Mouse (Mus musculus) limb, embryonic 13.5 days (tissue): ENCODE data around the gene Slc5a6. TPM values are rescaled to one million over a fixed set of nuclear protein-coding genes. Genes with fewer than 3 reads are reported as not detected.
"Not testable (repeated sequence)": the region's sequence is repeated elsewhere in the genome, so short reads cannot be mapped to it uniquely, and the experiment has no call there.

ENCODE experiments used
- ATAC-seq: fragments of 200-750 bp; cut with Nextera tagmentation; 2 replicates; pipeline ENCODE4 v1.8.0; 2017; ENCODE audit warnings: low read depth, moderate number of reproducible peaks, moderate TSS enrichment; ENCODE audit not compliant: low FRiP score
- H3K27ac ChIP-seq: fragments of 300-500 bp; sonication (generic); 2 replicates; pipeline ENCODE4 v1.5.1; 2015; ENCODE audit warnings: inconsistent platforms, mild to moderate bottlenecking, moderate library complexity
- H3K27me3 ChIP-seq: fragments of 300-500 bp; sonication (generic); 2 replicates; pipeline ENCODE4 v1.6.1; 2015; ENCODE audit warnings: mild to moderate bottlenecking, inconsistent platforms
- H3K36me3 ChIP-seq: fragments of 300-500 bp; sonication (generic); 2 replicates; pipeline ENCODE4 v1.6.1; 2015; ENCODE audit warnings: inconsistent platforms, mild to moderate bottlenecking, moderate library complexity
- H3K4me1 ChIP-seq: fragments of 300-500 bp; sonication (generic); 2 replicates; pipeline ENCODE4 v1.6.1; 2015; ENCODE audit warnings: inconsistent platforms
- H3K4me2 ChIP-seq: fragments of 300-500 bp; sonication (generic); replicated peaks from 2 replicates; pipeline ENCODE4 v1.6.1; 2015; ENCODE audit warnings: inconsistent platforms, mild to moderate bottlenecking, moderate library complexity
- H3K4me3 ChIP-seq: fragments of 300-500 bp; sonication (generic); 2 replicates; pipeline ENCODE4 v1.5.1; 2015; ENCODE audit warnings: moderate library complexity, mild to moderate bottlenecking, inconsistent platforms
- H3K9ac ChIP-seq: fragments of 300-500 bp; sonication (generic); 2 replicates; pipeline ENCODE4 v1.6.1; 2015; ENCODE audit warnings: mild to moderate bottlenecking, inconsistent platforms
- H3K9me3 ChIP-seq: fragments of 300-500 bp; sonication (generic); 2 replicates; pipeline ENCODE4 v1.6.1; 2016; ENCODE audit warnings: inconsistent platforms
- WGBS: fragments of 180-500 bp; shearing (Covaris S2); methylation state at CpG from one replicate; pipeline ENCODE4 v1.1.7; 2015; 5-methylcytosine and 5-hydroxymethylcytosine counted together
- polyA plus RNA-seq: library from polyadenylated mRNA; unstranded; fragments of >200 nt; fragmentation: Nextera tagmentation; extraction: Ambion mirVana; gene quantifications from 2 replicates; pipeline ENCODE4 v1.2.1, GENCODE M21; 2015

The Slc5a6 gene
- polyA plus RNA-seq, 1 experiment from 2014 or later: 13.4 TPM

- peak within 1 kb of the TSS; percentile 72 for H3K4me3 ChIP-seq
- no peaks in the 10 kb centered on the region for H3K27me3 ChIP-seq
- H3K4me1 ChIP-seq: peaks cover 15% of the 10 kb centered on the region
- peak within 1 kb of the TSS; percentile 81 for H3K27ac ChIP-seq
- peak; percentile 97 for ATAC-seq
- H3K36me3 ChIP-seq: peaks cover 42% of the 10 kb centered on the region
- H3K9ac ChIP-seq: peak within 1 kb of the TSS; percentile 87
- under 1% methylated on average over 60 of the region's 64 CpGs for WGBS
- H3K9me3 ChIP-seq: no peaks in the 10 kb centered on the region
- peak within 1 kb of the TSS; percentile 86 for H3K4me2 ChIP-seq
Measured at GRCm38 (mm10) chr5:31054261-31055215, 5.8 kb upstream of the Slc5a6 start, which contains the start of gene Cad. Gene Cad, plus strand, starts transcription at chr5:31054780.

- H3K9ac ChIP-seq: peak overlapping the region; percentile 87
- WGBS: 54% methylated on average over 4 of the region's 4 CpGs
- peaks cover 15% of the 10 kb centered on the region for H3K4me1 ChIP-seq
- H3K27ac ChIP-seq: peak overlapping the region; percentile 44; the same call in 1 of the 2 replicates
- peaks cover 34% of the 10 kb centered on the region for H3K36me3 ChIP-seq
- not testable (repeated sequence) for H3K27me3 ChIP-seq, H3K9me3 ChIP-seq, ATAC-seq
- peak overlapping the region; percentile 86 for H3K4me2 ChIP-seq
- peak overlapping the region; percentile 72 for H3K4me3 ChIP-seq
Measured at GRCm38 (mm10) chr5:31053728-31054127, 5.0 kb upstream of the Slc5a6 start.

- Histone ChIP-seq H3K27me3 (no peaks in the 10 kb centered on the region), H3K9ac (no peak overlapping the region), H3K27ac (no peak overlapping the region), H3K36me3 (peaks cover 13% of the 10 kb centered on the region), H3K4me2 (no peak overlapping the region), H3K9me3 (no peaks in the 10 kb centered on the region), H3K4me1 (peaks cover 17% of the 10 kb centered on the region), H3K4me3 (no peak overlapping the region)
- no peak for ATAC-seq
Measured at GRCm38 (mm10) chr5:31050427-31050826, 1.7 kb upstream of the Slc5a6 start.

- Histone ChIP-seq H3K36me3 (peaks cover 21% of the 10 kb centered on the region), H3K9ac (peak within 1 kb of the TSS; percentile 88), H3K4me1 (peaks cover 9% of the 10 kb centered on the region), H3K9me3 (no peaks in the 10 kb centered on the region), H3K27me3 (no peaks in the 10 kb centered on the region), H3K4me3 (peak within 1 kb of the TSS; percentile 73), H3K4me2 (peak within 1 kb of the TSS; percentile 82), H3K27ac (peak within 1 kb of the TSS; percentile 96)
- WGBS: under 1% methylated on average over 73 of the region's 73 CpGs
- ATAC-seq: peak; percentile 97
Measured at GRCm38 (mm10) chr5:31047848-31048762, 619 bp downstream of the Slc5a6 start, which contains the start of gene Atraid. Gene Atraid, plus strand, starts transcription at chr5:31048312.

GRCm38 (mm10) chr5:31047074-31047473 is 1.6 kb downstream of the Slc5a6 start:
- ATAC-seq: no peak
- Histone ChIP-seq H3K4me1 (peaks cover 9% of the 10 kb centered on the region), H3K4me2 (peak overlapping the region; percentile 82), H3K4me3 (peak overlapping the region; percentile 73), H3K27me3 (no peaks in the 10 kb centered on the region), H3K27ac (no peak overlapping the region), H3K36me3 (peaks cover 22% of the 10 kb centered on the region), H3K9ac (peak overlapping the region; percentile 88), H3K9me3 (no peaks in the 10 kb centered on the region)
- 77% methylated on average over 5 of the region's 5 CpGs for WGBS

- no peak for ATAC-seq
- H3K4me3 ChIP-seq: no peak overlapping the region
- H3K9me3 ChIP-seq: no peaks in the 10 kb centered on the region
- no peak overlapping the region for H3K9ac ChIP-seq
- no peak overlapping the region for H3K27ac ChIP-seq
- H3K36me3 ChIP-seq: peaks cover 24% of the 10 kb centered on the region
- no peaks in the 10 kb centered on the region for H3K27me3 ChIP-seq
- WGBS: 90% methylated on average over 6 of the region's 6 CpGs
- H3K4me1 ChIP-seq: peaks cover 9% of the 10 kb centered on the region
- no peak overlapping the region for H3K4me2 ChIP-seq
Measured at GRCm38 (mm10) chr5:31046416-31046815, 2.3 kb downstream of the Slc5a6 start.

GRCm38 (mm10) chr5:31038171-31038845 is 10.4 kb downstream of the Slc5a6 start:
- Histone ChIP-seq H3K4me2 (no peak overlapping the region), H3K27ac (no peak overlapping the region), H3K27me3 (no peaks in the 10 kb centered on the region), H3K4me3 (no peak overlapping the region), H3K4me1 (no peaks in the 10 kb centered on the region), H3K9ac (no peak overlapping the region), H3K9me3 (no peaks in the 10 kb centered on the region), H3K36me3 (peaks cover 62% of the 10 kb centered on the region)
- ATAC-seq: no peak
- WGBS: 90% methylated on average over 7 of the region's 7 CpGs

GRCm38 (mm10) chr5:31036556-31036955 is 12.2 kb downstream of the Slc5a6 start:
- H3K4me1 ChIP-seq, H3K9me3 ChIP-seq, ATAC-seq, H3K27ac ChIP-seq, H3K27me3 ChIP-seq, H3K4me3 ChIP-seq, H3K4me2 ChIP-seq, H3K9ac ChIP-seq: not testable (repeated sequence)
- WGBS: 83% methylated on average over 11 of the region's 11 CpGs
- peaks cover 47% of the 10 kb centered on the region for H3K36me3 ChIP-seq

- WGBS: 80% methylated on average over 6 of the region's 6 CpGs
- Histone ChIP-seq H3K9ac (no peak overlapping the region), H3K4me2 (no peak overlapping the region), H3K4me1 (no peaks in the 10 kb centered on the region), H3K27ac (no peak overlapping the region), H3K27me3 (0 out of 2 replicates have a peak, but pooled peaks cover 2% of the 10 kb centered on the region), H3K36me3 (peaks cover 33% of the 10 kb centered on the region), H3K9me3 (no peaks in the 10 kb centered on the region), H3K4me3 (no peak overlapping the region)
- ATAC-seq: no peak
Measured at GRCm38 (mm10) chr5:31034669-31035068, 14.1 kb downstream of the Slc5a6 start.

- Histone ChIP-seq H3K36me3 (peaks cover 4% of the 10 kb centered on the region; the same call in 1 of the 2 replicates), H3K4me1 (no peaks in the 10 kb centered on the region), H3K9me3 (no peaks in the 10 kb centered on the region), H3K9ac (no peak overlapping the region), H3K27me3 (0 out of 2 replicates have a peak, but pooled peaks cover 2% of the 10 kb centered on the region), H3K4me3 (no peak overlapping the region), H3K4me2 (no peak overlapping the region), H3K27ac (no peak overlapping the region)
- 85% methylated on average over 8 of the region's 8 CpGs for WGBS
- ATAC-seq: no peak
Measured at GRCm38 (mm10) chr5:31031508-31031907, 17.2 kb downstream of the Slc5a6 start.

GRCm38 (mm10) chr5:31030926-31031325 is 17.8 kb downstream of the Slc5a6 start:
- ATAC-seq: no peak
- 54% methylated on average over 4 of the region's 4 CpGs for WGBS
- Histone ChIP-seq H3K36me3 (no peaks in the 10 kb centered on the region), H3K27me3 (0 out of 2 replicates have a peak, but pooled peaks cover 2% of the 10 kb centered on the region), H3K9ac (no peak overlapping the region), H3K27ac (no peak overlapping the region), H3K9me3 (no peaks in the 10 kb centered on the region), H3K4me1 (no peaks in the 10 kb centered on the region), H3K4me2 (no peak overlapping the region), H3K4me3 (no peak overlapping the region)
